Mouse (Mus musculus) heart, embryonic 13.5 days (tissue): ENCODE results near the gene Tpst2. TPM values are rescaled to one million over a fixed set of nuclear protein-coding genes. Genes with fewer than 3 reads are reported as not detected.

Experiments
- ATAC-seq: fragments of 200-750 bp; cut with Nextera tagmentation; 2 replicates; pipeline ENCODE4 v1.8.0; 2017; ENCODE audit warnings: moderate TSS enrichment; ENCODE audit not compliant: insufficient number of reproducible peaks, low FRiP score, low TSS enrichment; ENCODE audit errors: extremely low read depth
- H3K27ac ChIP-seq: fragments of 300-500 bp; sonication (generic); replicated peaks from 2 replicates; pipeline ENCODE4 v1.5.1; 2015; ENCODE audit warnings: moderate library complexity, mild to moderate bottlenecking, inconsistent platforms
- H3K27me3 ChIP-seq: fragments of 300-500 bp; sonication (generic); replicated peaks from 2 replicates; pipeline ENCODE4 v1.6.1; 2015; ENCODE audit warnings: mild to moderate bottlenecking, inconsistent platforms
- H3K36me3 ChIP-seq: fragments of 300-500 bp; sonication (generic); 2 replicates; pipeline ENCODE4 v1.6.1; 2015; ENCODE audit warnings: mild to moderate bottlenecking, inconsistent platforms
- H3K4me1 ChIP-seq: fragments of 300-500 bp; sonication (generic); 2 replicates; pipeline ENCODE4 v1.6.1; 2015; ENCODE audit warnings: inconsistent platforms
- H3K4me2 ChIP-seq: fragments of 300-500 bp; sonication (generic); 2 replicates; pipeline ENCODE4 v1.6.1; 2015; ENCODE audit warnings: inconsistent platforms, mild to moderate bottlenecking, moderate library complexity
- H3K4me3 ChIP-seq: fragments of 300-500 bp; sonication (generic); 2 replicates; pipeline ENCODE4 v1.5.1; 2015; ENCODE audit warnings: moderate library complexity, mild to moderate bottlenecking, inconsistent platforms
- H3K9ac ChIP-seq: fragments of 300-500 bp; sonication (generic); 2 replicates; pipeline ENCODE4 v1.6.1; 2015; ENCODE audit warnings: inconsistent platforms, mild to moderate bottlenecking, moderate library complexity
- H3K9me3 ChIP-seq: fragments of 300-500 bp; sonication (generic); 2 replicates; pipeline ENCODE4 v1.6.1; 2016; ENCODE audit warnings: inconsistent platforms
- WGBS: fragments of 180-500 bp; shearing (Covaris S2); methylation state at CpG from one replicate; pipeline ENCODE4 v1.1.7; 2015; ENCODE audit warnings: mixed read lengths; 5-methylcytosine and 5-hydroxymethylcytosine counted together
- polyA plus RNA-seq: library from polyadenylated mRNA; unstranded; fragments of >200 nt; fragmentation: Nextera tagmentation; extraction: Ambion mirVana; gene quantifications from 2 replicates; pipeline ENCODE4 v1.2.1, GENCODE M21; 2015

Gene Tpst2
- polyA plus RNA-seq, 1 experiment from 2014 or later: 36.8 TPM

- no peak overlapping the region for H3K4me2 ChIP-seq
- ATAC-seq: no peak
- no peak overlapping the region for H3K4me3 ChIP-seq
Measured at GRCm38 (mm10) chr5:112273746-112274463, 2.6 kb upstream of the Tpst2 start.

GRCm38 (mm10) chr5:112275021-112275804, 1.3 kb upstream of the Tpst2 start:
- H3K36me3 ChIP-seq: no peaks in the 10 kb centered on the region
- H3K9me3 ChIP-seq: no peaks in the 10 kb centered on the region
- H3K4me1 ChIP-seq: peaks cover 37% of the 10 kb centered on the region
- peak overlapping the region; percentile 80 for H3K4me2 ChIP-seq
- H3K4me3 ChIP-seq: peak overlapping the region; percentile 86; the same call in 1 of the 2 replicates
- WGBS: 62% methylated on average over 4 of the region's 4 CpGs
- peak overlapping the region; percentile 76; the same call in 1 of the 2 replicates for H3K9ac ChIP-seq
- peaks cover 15% of the 10 kb centered on the region for H3K27me3 ChIP-seq
- no peak overlapping the region for H3K27ac ChIP-seq
- ATAC-seq: no peak

More at GRCm38 (mm10) chr5:112273746-112274463, 2.6 kb upstream of the Tpst2 start:
- H3K9me3 ChIP-seq: no peaks in the 10 kb centered on the region
- no peak overlapping the region for H3K27ac ChIP-seq
- H3K9ac ChIP-seq: no peak overlapping the region
- H3K4me1 ChIP-seq: peaks cover 27% of the 10 kb centered on the region
- H3K36me3 ChIP-seq: no peaks in the 10 kb centered on the region
- WGBS: 56% methylated on average over 2 of the region's 2 CpGs
- H3K27me3 ChIP-seq: peaks cover 28% of the 10 kb centered on the region

- Histone ChIP-seq H3K27ac (peak overlapping the region; percentile 75), H3K9ac (peak overlapping the region; percentile 94), H3K4me3 (peak overlapping the region; percentile 86), H3K36me3 (no peaks in the 10 kb centered on the region), H3K4me2 (peak overlapping the region; percentile 80), H3K4me1 (peaks cover 54% of the 10 kb centered on the region), H3K27me3 (no peaks in the 10 kb centered on the region), H3K9me3 (no peaks in the 10 kb centered on the region)
- no peak for ATAC-seq
- WGBS: under 1% methylated on average over 24 of the region's 24 CpGs
Measured at GRCm38 (mm10) chr5:112276907-112277348, 437 bp downstream of the Tpst2 start.

- H3K4me2 ChIP-seq: peak overlapping the region; percentile 80
- no peaks in the 10 kb centered on the region for H3K27me3 ChIP-seq
- WGBS: 80% methylated on average over 11 of the region's 11 CpGs
- ATAC-seq: no peak
- H3K9me3 ChIP-seq: no peaks in the 10 kb centered on the region
- H3K4me1 ChIP-seq: peaks cover 64% of the 10 kb centered on the region
- peak overlapping the region; percentile 94 for H3K9ac ChIP-seq
- H3K4me3 ChIP-seq: peak overlapping the region; percentile 86
- no peaks in the 10 kb centered on the region for H3K36me3 ChIP-seq
- no peak overlapping the region for H3K27ac ChIP-seq
Measured at GRCm38 (mm10) chr5:112277906-112278470, 1.5 kb downstream of the Tpst2 start.

GRCm38 (mm10) chr5:112279181-112280021, 2.9 kb downstream of the Tpst2 start:
- Histone ChIP-seq H3K4me1 (peaks cover 78% of the 10 kb centered on the region), H3K36me3 (no peaks in the 10 kb centered on the region), H3K27ac (peak overlapping the region; percentile 34; the same call in 1 of the 2 replicates), H3K9me3 (no peaks in the 10 kb centered on the region), H3K27me3 (no peaks in the 10 kb centered on the region), H3K4me3 (no peak overlapping the region), H3K4me2 (peak overlapping the region; percentile 80), H3K9ac (peak overlapping the region; percentile 28; the same call in 1 of the 2 replicates)
- WGBS: 78% methylated on average over 17 of the region's 17 CpGs
- no peak for ATAC-seq

GRCm38 (mm10) chr5:112280151-112280550, 3.7 kb downstream of the Tpst2 start:
- ATAC-seq: no peak
- Histone ChIP-seq H3K4me3 (no peak overlapping the region), H3K36me3 (no peaks in the 10 kb centered on the region), H3K27me3 (no peaks in the 10 kb centered on the region), H3K4me1 (peaks cover 86% of the 10 kb centered on the region), H3K27ac (peak overlapping the region; percentile 34; the same call in 1 of the 2 replicates), H3K9ac (peak overlapping the region; percentile 24; the same call in 1 of the 2 replicates), H3K9me3 (no peaks in the 10 kb centered on the region), H3K4me2 (peak overlapping the region; percentile 80; the same call in 1 of the 2 replicates)
- WGBS: 54% methylated on average over 7 of the region's 7 CpGs

GRCm38 (mm10) chr5:112280863-112281660, 4.6 kb downstream of the Tpst2 start:
- no peak overlapping the region for H3K4me3 ChIP-seq
- peak overlapping the region; percentile 34 for H3K27ac ChIP-seq
- H3K4me1 ChIP-seq: peaks cover 88% of the 10 kb centered on the region
- H3K9me3 ChIP-seq: no peaks in the 10 kb centered on the region
- WGBS: 65% methylated on average over 15 of the region's 15 CpGs
- no peak for ATAC-seq
- H3K36me3 ChIP-seq: peaks cover 4% of the 10 kb centered on the region; the same call in 1 of the 2 replicates
- no peak overlapping the region for H3K4me2 ChIP-seq
- H3K27me3 ChIP-seq: no peaks in the 10 kb centered on the region
- peak overlapping the region; percentile 37; the same call in 1 of the 2 replicates for H3K9ac ChIP-seq

GRCm38 (mm10) chr5:112281676-112282075, 5.2 kb downstream of the Tpst2 start:
- Histone ChIP-seq H3K9me3 (no peaks in the 10 kb centered on the region), H3K27ac (peak overlapping the region; percentile 34), H3K36me3 (peaks cover 4% of the 10 kb centered on the region; the same call in 1 of the 2 replicates), H3K4me1 (peaks cover 93% of the 10 kb centered on the region), H3K4me3 (no peak overlapping the region), H3K27me3 (no peaks in the 10 kb centered on the region), H3K9ac (no peak overlapping the region), H3K4me2 (no peak overlapping the region)
- 77% methylated on average over 4 of the region's 4 CpGs for WGBS
- ATAC-seq: no peak

GRCm38 (mm10) chr5:112282123-112282779, 5.8 kb downstream of the Tpst2 start:
- 0 out of 2 replicates have a peak overlapping the region, but pooled peaks have one; percentile 12 for H3K4me2 ChIP-seq
- 57% methylated on average over 6 of the region's 6 CpGs for WGBS
- peak overlapping the region; percentile 15; the same call in 1 of the 2 replicates for H3K9ac ChIP-seq

More at GRCm38 (mm10) chr5:112282123-112282779, 5.8 kb downstream of the Tpst2 start:
- H3K36me3 ChIP-seq: peaks cover 4% of the 10 kb centered on the region; the same call in 1 of the 2 replicates
- ATAC-seq: no peak
- no peak overlapping the region for H3K4me3 ChIP-seq
- H3K9me3 ChIP-seq: no peaks in the 10 kb centered on the region
- no peaks in the 10 kb centered on the region for H3K27me3 ChIP-seq
- H3K27ac ChIP-seq: peak overlapping the region; percentile 78
- peaks cover 97% of the 10 kb centered on the region for H3K4me1 ChIP-seq
